Mouse (Mus musculus) heart, embryonic 14.5 days (tissue): ENCODE measurements around the gene Ppp6r3. TPM values are rescaled to one million over a fixed set of nuclear protein-coding genes. Genes with fewer than 3 reads are reported as not detected.
"Not testable (repeated sequence)": the region's sequence is repeated elsewhere in the genome, so short reads cannot be mapped to it uniquely, and the experiment has no call there.

Experiments
- ATAC-seq: fragments of 200-750 bp; cut with Nextera tagmentation; 2 replicates; pipeline ENCODE4 v1.8.0; 2017; ENCODE audit warnings: low read depth, moderate TSS enrichment; ENCODE audit not compliant: insufficient number of reproducible peaks, insufficient read depth, low FRiP score
- H3K27ac ChIP-seq, 2 experiments: fragments of 200-500 bp in 1 of 2; fragments of 300-500 bp in 1 of 2; sonication (generic) in 1 of 2; replicated peaks in 1 of 2; 2 replicates each; pipeline ENCODE4 v1.5.1; 2012 to 2014; ENCODE audit warnings: low read depth in 2 of 2, low read length in 2 of 2, control low read depth in 1 of 2, mild to moderate bottlenecking in 1 of 2, mixed read lengths in 1 of 2; ENCODE audit not compliant: control insufficient read depth in 1 of 2, insufficient read depth in 1 of 2
- H3K27me3 ChIP-seq: fragments of 300-500 bp; sonication (generic); 2 replicates; pipeline ENCODE4 v1.6.1; 2014; ENCODE audit warnings: mild to moderate bottlenecking, low read length, control low read depth; ENCODE audit not compliant: control insufficient read depth, insufficient read depth
- H3K36me3 ChIP-seq: fragments of 300-500 bp; sonication (generic); 2 replicates; pipeline ENCODE4 v1.6.1; 2014; ENCODE audit warnings: mild to moderate bottlenecking, control low read depth, low read length, mixed read lengths; ENCODE audit not compliant: control insufficient read depth, insufficient read depth
- H3K4me1 ChIP-seq, 2 experiments: fragments of 200-500 bp in 1 of 2; fragments of 300-500 bp in 1 of 2; sonication (generic) in 1 of 2; 2 replicates each; pipeline ENCODE4 v1.6.1; 2012 to 2014; ENCODE audit warnings: low read length in 2 of 2, control low read depth in 1 of 2, mixed read lengths in 1 of 2; ENCODE audit not compliant: control insufficient read depth in 2 of 2, insufficient read depth in 2 of 2
- H3K4me2 ChIP-seq: fragments of 300-500 bp; sonication (generic); 2 replicates; pipeline ENCODE4 v1.6.1; 2014; ENCODE audit warnings: mild to moderate bottlenecking, low read length
- H3K4me3 ChIP-seq, 2 experiments: fragments of 200-500 bp in 1 of 2; fragments of 300-500 bp in 1 of 2; sonication (generic) in 1 of 2; 2 replicates each; pipeline ENCODE4 v1.5.1; 2012 to 2014; ENCODE audit warnings: low read length in 2 of 2, mild to moderate bottlenecking in 2 of 2, control low read depth in 1 of 2, low read depth in 1 of 2, moderate library complexity in 1 of 2; ENCODE audit not compliant: control insufficient read depth in 1 of 2, insufficient read depth in 1 of 2
- H3K9ac ChIP-seq: fragments of 300-500 bp; sonication (generic); 2 replicates; pipeline ENCODE4 v1.6.1; 2014; ENCODE audit warnings: mild to moderate bottlenecking, low read length
- H3K9me3 ChIP-seq: fragments of 300-500 bp; sonication (generic); 2 replicates; pipeline ENCODE4 v1.6.1; 2016; ENCODE audit warnings: low read length, control low read depth; ENCODE audit not compliant: control insufficient read depth
- WGBS: fragments of 180-500 bp; shearing (Covaris S2); extraction: QIAGEN DNeasy Blood & Tissue Kit; methylation state at CpG from one replicate; pipeline ENCODE4 v1.1.7; 2014; 5-methylcytosine and 5-hydroxymethylcytosine counted together
- polyA plus RNA-seq: library from polyadenylated mRNA; unstranded; fragments of >200 nt; fragmentation: Nextera tagmentation; extraction: Ambion mirVana; gene quantifications from 2 replicates; pipeline ENCODE4 v1.2.1, GENCODE M21; 2014

Ppp6r3 gene
- polyA plus RNA-seq, 1 experiment from 2014 or later, result 55.6 TPM

DNA sequence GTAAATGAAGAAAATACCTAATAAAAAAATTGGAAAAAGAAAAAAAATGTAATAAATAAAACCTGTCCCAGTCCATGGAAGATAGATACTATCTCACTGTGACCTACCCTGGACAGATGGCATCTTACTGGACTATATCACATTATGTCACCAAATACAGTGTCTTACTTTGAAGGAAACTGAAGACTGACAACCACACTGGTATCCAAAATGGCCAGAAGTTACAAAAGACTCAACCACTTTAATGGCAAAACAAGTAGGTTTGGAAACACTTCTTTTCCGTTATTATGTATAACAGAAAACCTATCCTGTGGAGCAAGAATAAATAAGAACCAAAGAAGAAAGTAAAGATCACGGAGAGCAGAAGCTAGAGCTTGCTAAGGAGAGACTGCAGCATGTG, 35.3 kb downstream of the Ppp6r3 start:
- Histone ChIP-seq H3K27ac (no peak overlapping the region), H3K4me3 (no peak overlapping the region), H3K9me3 (no peaks in the 10 kb centered on the region), H3K27me3 (no peaks in the 10 kb centered on the region), H3K4me1 (0 out of 4 replicates have a peak, but pooled peaks cover 0 to 2% of the 10 kb centered on the region in 2 experiments), H3K4me2 (no peak overlapping the region), H3K36me3 (peaks cover 36% of the 10 kb centered on the region), H3K9ac (no peak overlapping the region)
- WGBS, result 93% methylated on average over 2 of the region's 2 CpGs
- ATAC-seq, result no peak

DNA sequence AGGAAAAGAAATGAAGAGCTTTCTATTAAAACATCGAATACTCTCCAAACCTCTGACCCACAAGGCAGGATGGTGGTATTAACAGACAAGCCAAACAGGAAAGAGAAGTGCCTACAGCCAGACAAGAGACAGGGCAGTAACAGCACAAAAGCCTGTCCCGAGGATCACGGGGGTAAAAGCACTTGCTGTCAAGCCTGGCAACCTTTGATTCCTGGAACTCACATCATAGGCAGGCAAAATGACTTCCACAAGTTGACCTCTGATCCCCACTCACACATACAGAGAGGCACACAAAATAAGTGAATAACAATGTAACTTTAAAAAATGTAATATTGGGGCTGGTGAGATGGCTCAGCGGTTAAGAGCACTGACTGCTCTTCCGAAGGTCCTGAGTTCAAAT, 36.1 kb downstream of the Ppp6r3 start:
- no peak for ATAC-seq
- H3K27ac ChIP-seq, result no peak overlapping the region
- H3K4me1 ChIP-seq, result peaks cover 4 to 6% of the 10 kb centered on the region in 2 experiments; a peak in 3 of 4 replicates
- peaks cover 36% of the 10 kb centered on the region for H3K36me3 ChIP-seq
- 85% methylated on average over 5 of the region's 5 CpGs for WGBS
- H3K9ac ChIP-seq, result no peak overlapping the region
- no peaks in the 10 kb centered on the region for H3K9me3 ChIP-seq
- no peak overlapping the region for H3K4me3 ChIP-seq
- H3K4me2 ChIP-seq, result no peak overlapping the region
- no peaks in the 10 kb centered on the region for H3K27me3 ChIP-seq

DNA sequence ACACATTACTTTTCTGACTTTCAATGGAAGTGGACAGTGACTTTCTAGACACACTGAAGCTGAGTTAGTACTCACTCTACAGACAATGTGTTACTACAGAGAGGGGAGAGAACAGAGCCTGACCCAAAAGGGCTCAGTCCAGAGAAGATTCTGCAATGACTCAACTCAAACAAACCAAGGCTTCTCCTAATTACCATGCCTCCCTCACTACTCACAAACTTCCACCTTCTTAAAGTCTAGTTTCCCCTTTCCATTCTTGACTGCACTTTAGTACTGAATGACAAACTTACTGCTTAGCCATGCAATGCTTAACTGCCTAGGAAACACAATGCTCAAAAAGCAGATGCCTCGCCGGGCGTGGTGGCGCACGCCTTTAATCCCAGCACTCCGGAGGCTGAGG, 37.9 kb downstream of the Ppp6r3 start:
- H3K4me1 ChIP-seq, result peaks cover 4 to 17% of the 10 kb centered on the region in 2 experiments; a peak in 3 of 4 replicates
- no peak overlapping the region for H3K9ac ChIP-seq
- H3K4me2 ChIP-seq, result no peak overlapping the region
- no peak overlapping the region for H3K4me3 ChIP-seq
- H3K27me3 ChIP-seq, result no peaks in the 10 kb centered on the region
- no peaks in the 10 kb centered on the region for H3K9me3 ChIP-seq
- 97% methylated on average over 6 of the region's 6 CpGs for WGBS
- no peak for ATAC-seq
- H3K27ac ChIP-seq, result no peak overlapping the region
- peaks cover 22% of the 10 kb centered on the region for H3K36me3 ChIP-seq

DNA sequence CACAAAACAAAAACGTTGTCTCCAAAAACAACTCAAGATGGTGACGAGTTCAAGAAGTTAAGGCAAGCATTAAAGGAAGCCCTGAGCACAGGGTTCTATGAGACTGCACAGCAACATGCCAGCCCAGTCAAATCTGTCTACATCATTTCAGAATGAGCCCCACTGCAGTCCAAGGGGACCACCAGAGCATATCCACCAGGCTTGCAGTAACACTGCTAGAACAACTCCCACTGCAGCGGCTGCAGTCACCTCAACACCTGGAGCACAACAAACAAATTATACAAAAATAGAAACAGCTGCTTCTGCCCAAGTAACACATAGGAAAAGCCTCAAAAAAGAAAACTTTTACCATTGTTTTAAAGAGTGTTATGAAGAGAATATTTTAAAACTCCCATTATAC, 40.6 kb downstream of the Ppp6r3 start:
- Histone ChIP-seq H3K4me1 (peaks cover 4 to 19% of the 10 kb centered on the region in 2 experiments; a peak in 3 of 4 replicates), H3K4me3 (no peak overlapping the region), H3K9me3 (no peaks in the 10 kb centered on the region), H3K9ac (no peak overlapping the region), H3K4me2 (no peak overlapping the region), H3K27ac (no peak overlapping the region), H3K27me3 (no peaks in the 10 kb centered on the region), H3K36me3 (0 out of 2 replicates have a peak, but pooled peaks cover 10% of the 10 kb centered on the region)
- 57% methylated on average over 3 of the region's 3 CpGs for WGBS
- no peak for ATAC-seq

DNA sequence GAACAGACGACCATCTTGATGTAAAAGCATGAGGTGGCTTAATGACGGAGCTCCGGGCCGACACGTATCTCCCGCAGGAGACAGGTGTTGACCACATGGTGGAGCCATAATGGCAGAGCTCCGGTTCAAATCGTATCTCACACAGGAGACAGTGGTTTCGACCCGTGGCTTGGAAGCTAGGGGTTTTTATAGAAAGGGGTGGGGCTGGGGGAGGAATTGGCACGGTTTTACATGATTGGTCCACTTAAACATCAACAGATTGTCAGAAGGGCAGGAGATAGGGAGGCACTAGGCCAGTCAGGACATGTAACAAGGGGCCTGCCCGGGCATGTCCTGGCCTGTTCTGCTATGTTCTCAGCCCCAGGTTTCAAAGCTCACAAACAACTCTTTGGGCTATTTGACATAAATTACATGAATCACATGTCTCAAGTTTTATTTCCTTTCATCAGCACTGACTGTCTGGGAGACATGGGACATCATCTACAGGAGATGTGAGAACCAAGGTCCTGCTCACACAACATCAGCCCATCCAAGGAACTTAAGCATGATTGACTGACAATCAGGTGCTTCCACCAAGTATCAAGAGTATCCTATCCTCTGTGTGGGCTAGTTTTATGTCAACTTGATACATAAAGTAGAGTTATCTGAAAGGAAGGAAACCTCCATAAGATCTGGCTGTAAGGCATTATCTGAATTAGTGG, 42.1 kb downstream of the Ppp6r3 start:
- 64% methylated on average over 12 of the region's 12 CpGs for WGBS
- not testable (repeated sequence) for H3K9me3 ChIP-seq, H3K27ac ChIP-seq, H3K36me3 ChIP-seq, H3K4me2 ChIP-seq, H3K9ac ChIP-seq, ATAC-seq, H3K27me3 ChIP-seq, H3K4me3 ChIP-seq
- peaks cover 4 to 21% of the 10 kb centered on the region in 2 experiments; a peak in 3 of 4 replicates for H3K4me1 ChIP-seq

DNA sequence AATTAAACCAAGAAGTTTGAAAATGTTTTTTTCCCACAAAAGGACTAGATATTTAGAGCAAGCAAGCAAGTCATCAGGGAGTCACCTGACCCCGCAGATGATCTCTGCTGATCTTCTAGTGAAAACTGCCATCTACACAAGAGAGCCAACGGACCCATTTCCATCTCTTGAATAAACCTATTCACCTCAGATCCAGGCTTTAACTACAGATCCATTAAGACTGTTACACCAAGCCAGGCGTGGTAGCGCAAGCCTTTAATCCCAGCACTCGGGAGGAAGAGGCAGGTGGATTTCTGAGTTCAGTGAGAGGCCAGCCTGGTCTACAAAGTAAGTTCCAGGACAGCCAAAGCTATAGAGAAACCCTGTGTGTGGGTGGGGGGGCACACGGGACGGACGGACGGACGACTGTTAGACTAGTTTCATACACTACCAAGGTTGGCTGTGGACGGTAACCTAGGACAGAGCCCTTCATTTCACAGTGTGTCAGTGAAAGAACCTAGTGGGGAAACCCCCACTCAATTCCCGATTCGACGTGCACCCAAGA, 42.8 kb downstream of the Ppp6r3 start:
- WGBS, result 97% methylated on average over 14 of the region's 14 CpGs
- H3K4me3 ChIP-seq, result no peak overlapping the region
- no peak overlapping the region for H3K9ac ChIP-seq
- no peak for ATAC-seq
- H3K36me3 ChIP-seq, result no peaks in the 10 kb centered on the region
- no peaks in the 10 kb centered on the region for H3K27me3 ChIP-seq
- H3K4me1 ChIP-seq, result peaks cover 4 to 21% of the 10 kb centered on the region in 2 experiments; a peak in 3 of 4 replicates
- no peaks in the 10 kb centered on the region for H3K9me3 ChIP-seq
- no peak overlapping the region for H3K27ac ChIP-seq
- H3K4me2 ChIP-seq, result no peak overlapping the region

GRCm38 (mm10) chr19:3529781-3530180, 45.8 kb downstream of the Ppp6r3 start:
- Histone ChIP-seq H3K9me3 (no peaks in the 10 kb centered on the region), H3K27me3 (no peaks in the 10 kb centered on the region), H3K4me3 (no peak overlapping the region), H3K4me1 (peaks cover 1 to 18% of the 10 kb centered on the region in 2 experiments; a peak in 3 of 4 replicates), H3K9ac (no peak overlapping the region), H3K36me3 (peaks cover 20% of the 10 kb centered on the region), H3K27ac (no peak overlapping the region), H3K4me2 (no peak overlapping the region)
- no peak for ATAC-seq
- WGBS, result 69% methylated on average over 3 of the region's 3 CpGs
